Mouse (Mus musculus) spleen, postnatal 4 days (tissue): Measurements from ENCODE around the gene Prkn.

ENCODE experiments used
- DNase-seq, 2 experiments: peaks; one replicate each; pipeline ENCODE4 v3.0.0; 2022; ENCODE audit warnings: low spot score in 2 of 2

Gene Prkn

GRCm38 (mm10) chr17:11516165-11516564 lies 676.0 kb downstream of the Prkn start:
- no peak for DNase-seq

GRCm38 (mm10) chr17:11532066-11532465 lies 691.9 kb downstream of the Prkn start:
- no peak for DNase-seq

- no peak for DNase-seq
Measured at GRCm38 (mm10) chr17:11532748-11533147, 692.6 kb downstream of the Prkn start.

GRCm38 (mm10) chr17:11533835-11534234 lies 693.7 kb downstream of the Prkn start:
- no peak for DNase-seq

GRCm38 (mm10) chr17:11538826-11539225 lies 698.6 kb downstream of the Prkn start:
- no peak for DNase-seq

- DNase-seq: no peak
Measured at GRCm38 (mm10) chr17:11541928-11542623, 701.9 kb downstream of the Prkn start.

- DNase-seq: no peak
Measured at GRCm38 (mm10) chr17:11550562-11550961, 710.4 kb downstream of the Prkn start.

- DNase-seq: no peak
Measured at GRCm38 (mm10) chr17:11565681-11566080, 725.5 kb downstream of the Prkn start.

GRCm38 (mm10) chr17:11570392-11570791 lies 730.2 kb downstream of the Prkn start:
- DNase-seq: no peak

- DNase-seq: no peak
Measured at GRCm38 (mm10) chr17:11573666-11574065, 733.5 kb downstream of the Prkn start.

GRCm38 (mm10) chr17:11585491-11585890 lies 745.3 kb downstream of the Prkn start:
- no peak for DNase-seq

GRCm38 (mm10) chr17:11607931-11608330 lies 767.7 kb downstream of the Prkn start:
- no peak for DNase-seq

GRCm38 (mm10) chr17:11611459-11611858 lies 771.3 kb downstream of the Prkn start:
- DNase-seq: no peak

GRCm38 (mm10) chr17:11612801-11613531 lies 772.8 kb downstream of the Prkn start:
- DNase-seq: peak in 1 of 2 experiments; percentile 54

GRCm38 (mm10) chr17:11617552-11617951 lies 777.4 kb downstream of the Prkn start:
- no peak for DNase-seq

- DNase-seq: no peak
Measured at GRCm38 (mm10) chr17:11618886-11619590, 778.9 kb downstream of the Prkn start.

GRCm38 (mm10) chr17:11620770-11621169 lies 780.6 kb downstream of the Prkn start:
- DNase-seq: no peak

- no peak for DNase-seq
Measured at GRCm38 (mm10) chr17:11621492-11621891, 781.3 kb downstream of the Prkn start.

- no peak for DNase-seq
Measured at GRCm38 (mm10) chr17:11626306-11626705, 786.1 kb downstream of the Prkn start.

- no peak for DNase-seq
Measured at GRCm38 (mm10) chr17:11635121-11635520, 794.9 kb downstream of the Prkn start.

GRCm38 (mm10) chr17:11637642-11638041 lies 797.5 kb downstream of the Prkn start:
- DNase-seq: no peak

- DNase-seq: no peak
Measured at GRCm38 (mm10) chr17:11638451-11638850, 798.3 kb downstream of the Prkn start.

GRCm38 (mm10) chr17:11639786-11640185 lies 799.6 kb downstream of the Prkn start:
- no peak for DNase-seq
